Comparison of ENCODE assay signal across 8 mouse cellular contexts in genomic region chr16:30821191-30821910, GRCm38 (mm10).
DNase-seq lines count a peak whose midpoint lies in the region; ATAC-seq lines count a peak whose summit lies in the region.

No protein-coding gene starts in this region.

- no peaks in the 10 kb centered on the region for H3K27me3 ChIP-seq in embryonic facial prominence, embryonic 13.5 days
- H3K27me3 ChIP-seq in heart, embryonic 13.5 days (replicated peaks): no peaks in the 10 kb centered on the region
- H3K27me3 ChIP-seq in kidney, embryonic 15.5 days: no peaks in the 10 kb centered on the region
- no peaks in the 10 kb centered on the region for H3K27me3 ChIP-seq in lung, embryonic 16.5 days (ENCODE audit: control insufficient read depth, insufficient read depth, low read depth, low read length)

- no peaks in the 10 kb centered on the region for H3K9me3 ChIP-seq in embryonic facial prominence, embryonic 13.5 days
- no peaks in the 10 kb centered on the region for H3K9me3 ChIP-seq in heart, embryonic 13.5 days
- H3K9me3 ChIP-seq in kidney, embryonic 15.5 days (replicated peaks): no peaks in the 10 kb centered on the region
- no peaks in the 10 kb centered on the region for H3K9me3 ChIP-seq in lung, embryonic 16.5 days (ENCODE audit: control insufficient read depth, low read length)

- DNase-seq in cerebellum, postnatal 14 days: peak; percentile 26 to 33
- no peak for DNase-seq in cerebellum, adult 8-10 months
- peak; percentile 18 for DNase-seq in right cerebral cortex, postnatal 14 days

- peaks cover 22% of the 10 kb centered on the region for H3K4me1 ChIP-seq in embryonic facial prominence, embryonic 13.5 days
- H3K4me1 ChIP-seq in heart, embryonic 13.5 days: peaks cover 48% of the 10 kb centered on the region
- peaks cover 40% of the 10 kb centered on the region for H3K4me1 ChIP-seq in kidney, embryonic 15.5 days
- peaks cover 30% of the 10 kb centered on the region for H3K4me1 ChIP-seq in lung, embryonic 16.5 days (replicated peaks; ENCODE audit: control insufficient read depth, insufficient read depth, low read length)

- H3K9ac ChIP-seq in embryonic facial prominence, embryonic 13.5 days: peak overlapping the region; percentile 57
- H3K9ac ChIP-seq in heart, embryonic 13.5 days: peak overlapping the region; percentile 75
- no peak overlapping the region for H3K9ac ChIP-seq in kidney, embryonic 15.5 days
- peak overlapping the region; percentile 35 for H3K9ac ChIP-seq in lung, embryonic 16.5 days (ENCODE audit: low read length)

- peak overlapping the region; percentile 29 for H3K4me3 ChIP-seq in embryonic facial prominence, embryonic 13.5 days
- H3K4me3 ChIP-seq in heart, embryonic 13.5 days: peak overlapping the region; percentile 32
- peak overlapping the region; percentile 19 for H3K4me3 ChIP-seq in kidney, embryonic 15.5 days (replicated peaks)
- H3K4me3 ChIP-seq in lung, embryonic 16.5 days (ENCODE audit: low read length): peak overlapping the region; percentile 4; the same call in 1 of the 2 replicates

- H3K27ac ChIP-seq in embryonic facial prominence, embryonic 13.5 days: peak overlapping the region; percentile 69
- H3K27ac ChIP-seq in heart, embryonic 13.5 days (replicated peaks): peak overlapping the region; percentile 83
- H3K27ac ChIP-seq in kidney, embryonic 15.5 days: peak overlapping the region; percentile 92
- H3K27ac ChIP-seq in lung, embryonic 16.5 days (ENCODE audit: low read length): peak overlapping the region; percentile 62

- no peaks in the 10 kb centered on the region for H3K36me3 ChIP-seq in embryonic facial prominence, embryonic 13.5 days
- H3K36me3 ChIP-seq in heart, embryonic 13.5 days: no peaks in the 10 kb centered on the region
- H3K36me3 ChIP-seq in kidney, embryonic 15.5 days: no peaks in the 10 kb centered on the region
- no peaks in the 10 kb centered on the region for H3K36me3 ChIP-seq in lung, embryonic 16.5 days (ENCODE audit: control insufficient read depth, insufficient read depth, low read length)

- ATAC-seq in embryonic facial prominence, embryonic 13.5 days (ENCODE audit: insufficient number of reproducible peaks, insufficient read depth, low FRiP score, low TSS enrichment, low read depth): no peak
- ATAC-seq in heart, embryonic 13.5 days (ENCODE audit: extremely low read depth, insufficient number of reproducible peaks, low FRiP score, low TSS enrichment): no peak
- ATAC-seq in kidney, embryonic 15.5 days (replicated peaks; ENCODE audit: low FRiP score): peak; percentile 85
- peak; percentile 89 for ATAC-seq in lung, embryonic 16.5 days (ENCODE audit: low read depth)
- ATAC-seq in CD4-positive, CD25-positive, alpha-beta regulatory T cell, adult 4 months: no peak

- WGBS in embryonic facial prominence, embryonic 13.5 days: 6% methylated on average over 17 of the region's 17 CpGs
- WGBS in heart, embryonic 13.5 days: 8% methylated on average over 17 of the region's 17 CpGs
- WGBS in kidney, embryonic 15.5 days: 3% methylated on average over 17 of the region's 17 CpGs
- 5% methylated on average over 17 of the region's 17 CpGs for WGBS in lung, embryonic 16.5 days

- peak overlapping the region; percentile 60 for H3K4me2 ChIP-seq in embryonic facial prominence, embryonic 13.5 days
- H3K4me2 ChIP-seq in heart, embryonic 13.5 days: peak overlapping the region; percentile 67
- peak overlapping the region; percentile 54 for H3K4me2 ChIP-seq in kidney, embryonic 15.5 days
- H3K4me2 ChIP-seq in lung, embryonic 16.5 days (ENCODE audit: low read depth, low read length): peak overlapping the region; percentile 43

Comparison
In these comparisons a context has a peak if more than half of its experiments do, and no peak if none do; other contexts are left out.
1. ATAC-seq: peak in kidney, embryonic 15.5 days (single experiment) and lung, embryonic 16.5 days (single experiment); none in embryonic facial prominence, embryonic 13.5 days (single experiment), heart, embryonic 13.5 days (single experiment) and CD4-positive, CD25-positive, alpha-beta regulatory T cell, adult 4 months (single experiment).
2. Peak in every context shown above with its lines, with median percentiles within 50 percentile points of each other: H3K27ac ChIP-seq, H3K4me2 ChIP-seq and H3K4me3 ChIP-seq.